Mouse (Mus musculus): ENCODE results near the gene Slc18b1.
A peak's percentile ranks its signal among the peaks of the same experiment; 100 is the strongest.
"Not testable (repeated sequence)": the region's sequence is repeated elsewhere in the genome, so short reads cannot be mapped to it uniquely, and the experiment has no call there.

The Slc18b1 gene

GRCm38 (mm10) chr10:23796551-23797503, at the start of gene Slc18b1:
Gene Slc18b1, plus strand, starts transcription at chr10:23796986.
- DNase-seq, result peak; percentile 80

- no peak for DNase-seq
Measured at GRCm38 (mm10) chr10:23754166-23754565, 42.6 kb upstream of the Slc18b1 start.

- DNase-seq, result no peak
Measured at GRCm38 (mm10) chr10:23777288-23777945, 19.4 kb upstream of the Slc18b1 start.

- DNase-seq, result no peak
Measured at GRCm38 (mm10) chr10:23780539-23781275, 16.1 kb upstream of the Slc18b1 start.

GRCm38 (mm10) chr10:23781760-23782735, 14.7 kb upstream of the Slc18b1 start:
- DNase-seq, result no peak

GRCm38 (mm10) chr10:23782855-23783492, 13.8 kb upstream of the Slc18b1 start:
- no peak for DNase-seq

- DNase-seq, result no peak
Measured at GRCm38 (mm10) chr10:23783493-23783884, 13.3 kb upstream of the Slc18b1 start.

GRCm38 (mm10) chr10:23784121-23784520, 12.7 kb upstream of the Slc18b1 start:
- no peak for DNase-seq

- DNase-seq, result not testable (repeated sequence)
Measured at GRCm38 (mm10) chr10:23785599-23785998, 11.2 kb upstream of the Slc18b1 start.

GRCm38 (mm10) chr10:23786040-23786439, 10.7 kb upstream of the Slc18b1 start:
- no peak for DNase-seq

- DNase-seq, result not testable (repeated sequence)
Measured at GRCm38 (mm10) chr10:23786631-23787038, 10.2 kb upstream of the Slc18b1 start.

- peak; percentile 99 for DNase-seq
Measured at GRCm38 (mm10) chr10:23787062-23787821, 9.5 kb upstream of the Slc18b1 start, which contains the start of gene Rps12. Gene Rps12, minus strand, starts transcription at chr10:23787275.

GRCm38 (mm10) chr10:23788056-23788600, 8.7 kb upstream of the Slc18b1 start:
- no peak for DNase-seq

- DNase-seq, result no peak
Measured at GRCm38 (mm10) chr10:23795871-23796520, 790 bp upstream of the Slc18b1 start.

- no peak for DNase-seq
Measured at GRCm38 (mm10) chr10:23797606-23798005, 820 bp downstream of the Slc18b1 start.

- peak; percentile 39 for DNase-seq
Measured at GRCm38 (mm10) chr10:23798142-23798541, 1.4 kb downstream of the Slc18b1 start.

GRCm38 (mm10) chr10:23799933-23800332, 3.1 kb downstream of the Slc18b1 start:
- DNase-seq, result no peak

- no peak for DNase-seq
Measured at GRCm38 (mm10) chr10:23802911-23803310, 6.1 kb downstream of the Slc18b1 start.

- no peak for DNase-seq
Measured at GRCm38 (mm10) chr10:23804665-23805064, 7.9 kb downstream of the Slc18b1 start.

GRCm38 (mm10) chr10:23806201-23806600, 9.4 kb downstream of the Slc18b1 start:
- no peak for DNase-seq
